Mouse (Mus musculus) liver, adult 2 months (tissue): Measurements from ENCODE around the gene Hlf.

Experiments
- CTCF ChIP-seq: fragments of 200-500 bp; IDR thresholded peaks from 2 replicates; pipeline ENCODE4 v1.5.1; 2011; ENCODE audit warnings: low read depth, low read length, control low read depth
- POLR2A ChIP-seq: fragments of 200-500 bp; IDR thresholded peaks from 2 replicates; pipeline ENCODE4 v1.6.1; 2011; ENCODE audit warnings: low read length, control low read depth; ENCODE audit not compliant: insufficient read depth; ENCODE audit errors: extremely low read depth

GRCm38 (mm10) chr11:90423896-90424295, 33.2 kb upstream of the Hlf start:
- no peak for TF ChIP-seq CTCF
- TF ChIP-seq POLR2A: no peak
